Mouse (Mus musculus) stomach, embryonic 16.5 days (tissue): ENCODE measurements around the gene Tjp2. TPM values are rescaled to one million over a fixed set of nuclear protein-coding genes. Genes with fewer than 3 reads are reported as not detected.
"Not testable (repeated sequence)": the region's sequence is repeated elsewhere in the genome, so short reads cannot be mapped to it uniquely, and the experiment has no call there.

Experiments
- ATAC-seq: fragments of 200-750 bp; cut with Nextera tagmentation; 2 replicates; pipeline ENCODE4 v1.8.0; 2017; ENCODE audit warnings: moderate number of reproducible peaks, moderate TSS enrichment; ENCODE audit not compliant: insufficient read depth, low FRiP score
- H3K27ac ChIP-seq: fragments of 300-500 bp; sonication (generic); 2 replicates; pipeline ENCODE4 v1.5.1; 2014; ENCODE audit warnings: low read length
- H3K27me3 ChIP-seq: fragments of 300-500 bp; sonication (generic); 2 replicates; pipeline ENCODE4 v1.6.1; 2014; ENCODE audit warnings: low read length, control low read depth, mixed read lengths; ENCODE audit not compliant: control insufficient read depth, insufficient read depth
- H3K36me3 ChIP-seq: fragments of 300-500 bp; sonication (generic); 2 replicates; pipeline ENCODE4 v1.6.1; 2014; ENCODE audit warnings: low read length; ENCODE audit not compliant: control insufficient read depth, insufficient read depth
- H3K4me1 ChIP-seq: fragments of 300-500 bp; sonication (generic); 2 replicates; pipeline ENCODE4 v1.6.1; 2014; ENCODE audit warnings: low read length, control low read depth, mixed read lengths; ENCODE audit not compliant: control insufficient read depth, insufficient read depth
- H3K4me2 ChIP-seq: fragments of 300-500 bp; sonication (generic); 2 replicates; pipeline ENCODE4 v1.6.1; 2014; ENCODE audit warnings: low read depth, low read length, mixed read lengths
- H3K4me3 ChIP-seq: fragments of 300-500 bp; sonication (generic); replicated peaks from 2 replicates; pipeline ENCODE4 v1.5.1; 2014; ENCODE audit warnings: mild to moderate bottlenecking, low read length
- H3K9ac ChIP-seq: fragments of 300-500 bp; sonication (generic); 2 replicates; pipeline ENCODE4 v1.6.1; 2014; ENCODE audit warnings: low read length
- H3K9me3 ChIP-seq: fragments of 300-500 bp; sonication (generic); replicated peaks from 2 replicates; pipeline ENCODE4 v1.6.1; 2016; ENCODE audit warnings: low read length, control low read depth; ENCODE audit not compliant: control insufficient read depth
- WGBS: fragments of 180-500 bp; shearing (Covaris S2); extraction: QIAGEN DNeasy Blood & Tissue Kit; methylation state at CpG from one replicate; pipeline ENCODE4 v1.1.7; 2014; 5-methylcytosine and 5-hydroxymethylcytosine counted together
- polyA plus RNA-seq: library from polyadenylated mRNA; unstranded; fragments of >200 nt; fragmentation: Nextera tagmentation; extraction: Ambion mirVana; gene quantifications from 2 replicates; pipeline ENCODE4 v1.2.1, GENCODE M21; 2015

Gene Tjp2
- polyA plus RNA-seq, 1 experiment from 2014 or later, result 30.4 TPM

DNA sequence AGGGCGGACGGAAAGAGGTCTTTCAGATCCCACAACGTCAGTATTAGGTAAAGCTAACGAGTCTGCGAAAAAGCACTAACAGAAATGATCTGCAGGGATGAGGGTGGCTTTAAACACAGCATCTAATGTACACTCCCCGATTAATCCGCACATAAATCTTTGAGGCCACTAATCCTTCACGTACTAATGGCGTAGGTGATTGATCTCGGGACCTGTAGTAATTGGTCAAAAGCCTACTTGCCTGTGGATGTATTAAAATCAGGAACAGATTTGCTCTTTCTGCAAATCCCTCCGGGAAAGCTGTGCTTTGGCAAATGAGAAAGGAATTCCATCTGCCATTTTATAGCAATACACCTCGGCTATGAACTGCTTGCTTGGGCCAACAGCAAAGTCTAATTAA, 24.3 kb downstream of the Tjp2 start:
- no peaks in the 10 kb centered on the region for H3K27me3 ChIP-seq
- no peak for ATAC-seq
- no peaks in the 10 kb centered on the region for H3K4me1 ChIP-seq
- H3K36me3 ChIP-seq, result no peaks in the 10 kb centered on the region
- WGBS, result 56% methylated on average over 12 of the region's 12 CpGs
- no peaks in the 10 kb centered on the region for H3K9me3 ChIP-seq
- no peak overlapping the region for H3K4me3 ChIP-seq
- no peak overlapping the region for H3K9ac ChIP-seq
- H3K4me2 ChIP-seq, result no peak overlapping the region
- no peak overlapping the region for H3K27ac ChIP-seq

DNA sequence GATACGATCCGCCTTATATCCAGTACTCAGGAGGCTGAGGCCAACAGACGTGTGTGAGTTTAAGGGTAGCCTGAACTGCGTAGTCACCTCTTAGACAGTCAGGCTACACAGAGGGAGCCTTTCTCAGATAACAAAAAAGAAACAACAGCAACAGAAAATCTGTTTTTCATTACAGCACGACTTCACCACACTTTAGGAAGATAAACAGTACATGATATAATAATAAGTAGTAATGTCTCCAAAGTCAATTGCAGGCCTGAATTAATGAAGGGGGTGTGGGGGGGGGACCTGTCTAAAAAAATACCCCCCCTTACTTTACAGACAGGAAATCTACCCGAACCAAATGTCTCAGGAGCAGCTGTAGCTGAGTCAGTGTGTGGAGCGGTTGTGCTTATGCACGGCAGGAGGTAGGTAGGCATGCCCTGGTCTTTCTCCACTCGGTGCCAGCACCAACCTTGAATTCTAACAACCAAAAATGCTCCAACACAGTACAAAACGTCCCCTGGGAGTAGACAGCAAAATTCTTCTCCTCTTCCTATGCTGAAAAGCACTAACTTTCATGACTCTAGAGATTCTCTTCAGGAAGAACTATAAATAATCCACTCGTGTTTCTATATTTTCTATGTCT, 26.0 kb downstream of the Tjp2 start:
- peaks cover 4% of the 10 kb centered on the region; the same call in 1 of the 2 replicates for H3K9me3 ChIP-seq
- WGBS, result 76% methylated on average over 11 of the region's 11 CpGs
- H3K4me3 ChIP-seq, result no peak overlapping the region
- H3K4me2 ChIP-seq, result no peak overlapping the region
- no peak overlapping the region for H3K27ac ChIP-seq
- H3K27me3 ChIP-seq, result no peaks in the 10 kb centered on the region
- ATAC-seq, result no peak
- no peaks in the 10 kb centered on the region for H3K36me3 ChIP-seq
- no peaks in the 10 kb centered on the region for H3K4me1 ChIP-seq
- no peak overlapping the region for H3K9ac ChIP-seq

DNA sequence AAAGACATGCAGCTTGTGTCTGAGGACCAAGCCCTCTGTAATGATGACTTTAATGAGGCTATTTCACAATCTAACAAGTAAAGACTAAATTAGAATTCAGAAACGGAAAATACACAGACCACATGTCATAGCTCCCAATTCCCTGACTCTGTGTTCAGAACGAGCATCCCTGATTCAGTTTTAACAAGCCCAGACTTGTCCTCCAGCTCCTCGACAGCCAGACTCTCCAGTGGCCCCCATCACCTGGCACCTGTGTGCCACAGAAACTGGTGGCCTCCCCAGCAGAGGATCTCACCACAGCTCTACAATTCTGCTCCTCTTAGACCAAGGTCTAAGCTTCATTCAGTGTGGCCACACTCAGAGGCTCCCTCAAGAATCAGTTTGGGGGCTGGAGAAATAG, 27.5 kb downstream of the Tjp2 start:
- WGBS, result 55% methylated on average over 3 of the region's 3 CpGs
- peaks cover 4% of the 10 kb centered on the region; the same call in 1 of the 2 replicates for H3K9me3 ChIP-seq
- no peak for ATAC-seq

DNA sequence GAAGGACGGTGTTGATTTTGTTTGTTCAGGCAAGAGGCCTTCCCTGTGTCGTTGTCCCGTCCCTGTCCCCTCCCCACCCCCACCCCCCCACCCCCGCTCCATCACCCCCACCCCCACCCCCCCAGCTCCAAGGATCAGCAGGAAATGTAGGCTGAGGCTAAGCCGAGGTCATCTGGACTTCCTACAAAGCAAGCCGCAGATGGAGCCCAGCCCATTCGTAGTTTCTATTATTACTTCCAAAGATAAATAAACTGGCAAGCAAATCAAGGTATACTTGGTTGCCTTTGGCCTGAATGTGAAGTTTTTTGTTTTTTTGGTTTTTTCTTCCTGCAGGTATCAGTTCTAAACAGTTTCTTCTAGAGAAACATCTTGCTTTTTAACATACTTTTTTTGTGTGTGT, 29.6 kb downstream of the Tjp2 start:
- no peak overlapping the region for H3K4me3 ChIP-seq
- H3K9me3 ChIP-seq, result peaks cover 4% of the 10 kb centered on the region; the same call in 1 of the 2 replicates
- 49% methylated on average over 7 of the region's 7 CpGs for WGBS
- no peak overlapping the region for H3K4me2 ChIP-seq
- H3K36me3 ChIP-seq, result no peaks in the 10 kb centered on the region
- no peak overlapping the region for H3K9ac ChIP-seq
- H3K4me1 ChIP-seq, result no peaks in the 10 kb centered on the region
- H3K27me3 ChIP-seq, result no peaks in the 10 kb centered on the region
- H3K27ac ChIP-seq, result no peak overlapping the region
- ATAC-seq, result no peak

More for the DNA sequence above, 27.5 kb downstream of the Tjp2 start:
- H3K4me1 ChIP-seq, result no peaks in the 10 kb centered on the region
- no peak overlapping the region for H3K9ac ChIP-seq
- H3K4me2 ChIP-seq, result no peak overlapping the region
- H3K4me3 ChIP-seq, result no peak overlapping the region
- no peaks in the 10 kb centered on the region for H3K36me3 ChIP-seq
- H3K27ac ChIP-seq, result no peak overlapping the region
- no peaks in the 10 kb centered on the region for H3K27me3 ChIP-seq

DNA sequence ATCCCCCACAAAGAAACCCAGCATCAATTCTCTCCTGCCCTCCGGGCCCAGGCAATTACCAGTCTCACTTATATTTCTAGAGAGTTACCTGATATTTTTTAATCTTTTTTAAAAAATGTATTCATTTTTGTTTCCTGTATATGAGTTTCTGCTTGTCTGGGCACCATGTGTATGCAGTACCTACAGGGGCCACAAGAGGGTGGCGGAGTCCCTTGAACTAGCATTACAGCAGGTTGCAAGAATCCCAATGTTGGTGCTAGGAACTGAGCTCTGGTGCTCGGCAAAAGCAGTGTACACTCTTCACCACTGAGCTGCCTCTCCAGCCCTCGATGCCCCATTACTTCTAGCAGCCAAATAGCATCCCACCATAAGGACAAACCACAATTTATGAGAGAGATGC, 30.6 kb downstream of the Tjp2 start:
- Histone ChIP-seq H3K27me3 (no peaks in the 10 kb centered on the region), H3K9ac (no peak overlapping the region), H3K4me2 (no peak overlapping the region), H3K9me3 (peaks cover 4% of the 10 kb centered on the region; the same call in 1 of the 2 replicates), H3K27ac (no peak overlapping the region), H3K4me3 (no peak overlapping the region), H3K4me1 (no peaks in the 10 kb centered on the region), H3K36me3 (no peaks in the 10 kb centered on the region)
- no peak for ATAC-seq
- WGBS, result 93% methylated on average over 4 of the region's 4 CpGs

DNA sequence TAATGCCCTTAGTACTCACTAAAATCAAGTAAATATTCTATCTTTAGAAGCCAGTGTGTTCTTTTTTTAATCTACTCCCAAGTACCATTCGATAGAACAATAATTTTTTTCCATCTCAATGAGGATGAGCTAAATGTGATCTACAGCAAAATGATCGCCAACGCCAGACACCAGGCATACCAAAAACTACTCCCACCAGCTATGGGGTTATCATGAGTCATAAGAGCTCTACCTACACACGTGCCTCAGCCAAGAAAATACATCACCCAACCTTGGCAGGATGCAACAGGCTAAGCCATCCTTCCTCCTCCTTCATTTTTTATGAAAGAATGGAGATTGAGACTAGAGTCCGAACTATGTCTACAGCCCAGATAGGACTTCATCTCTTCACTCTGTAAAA, 31.9 kb downstream of the Tjp2 start:
- 83% methylated on average over 5 of the region's 5 CpGs for WGBS

DNA sequence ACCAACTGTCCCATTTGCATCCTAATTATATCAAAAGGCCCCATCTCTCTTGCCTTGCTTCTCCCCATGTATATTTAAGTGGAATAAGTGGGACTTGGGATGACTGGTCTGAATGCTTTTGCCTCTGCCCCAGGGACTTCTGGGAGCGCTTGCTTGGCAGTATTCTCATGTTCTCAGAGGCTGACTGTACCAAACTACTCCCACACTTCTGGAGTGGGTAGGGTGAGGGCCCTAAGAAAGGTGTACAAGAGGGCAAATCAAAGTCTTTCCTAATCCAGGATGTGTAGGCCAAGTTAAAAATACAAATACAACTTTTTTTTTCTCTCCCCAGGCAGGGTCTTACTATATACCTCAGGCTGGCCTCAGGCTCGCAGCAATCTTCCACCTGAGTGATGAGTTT, 37.0 kb downstream of the Tjp2 start:
- no peak overlapping the region for H3K9ac ChIP-seq
- ATAC-seq, result no peak
- H3K36me3 ChIP-seq, result 0 out of 2 replicates have a peak, but pooled peaks cover 3% of the 10 kb centered on the region
- no peak overlapping the region for H3K4me2 ChIP-seq
- H3K4me3 ChIP-seq, result no peak overlapping the region
- no peak overlapping the region for H3K27ac ChIP-seq
- no peaks in the 10 kb centered on the region for H3K4me1 ChIP-seq
- no peaks in the 10 kb centered on the region for H3K9me3 ChIP-seq
- H3K27me3 ChIP-seq, result no peaks in the 10 kb centered on the region
- 92% methylated on average over 2 of the region's 2 CpGs for whole genome bisulfite sequencing

More for the DNA sequence above, 31.9 kb downstream of the Tjp2 start:
- H3K4me2 ChIP-seq, result no peak overlapping the region
- H3K36me3 ChIP-seq, result no peaks in the 10 kb centered on the region
- H3K27ac ChIP-seq, result no peak overlapping the region
- H3K9ac ChIP-seq, result no peak overlapping the region
- no peak overlapping the region for H3K4me3 ChIP-seq
- H3K4me1 ChIP-seq, result no peaks in the 10 kb centered on the region
- no peak for ATAC-seq
- H3K9me3 ChIP-seq, result peaks cover 4% of the 10 kb centered on the region; the same call in 1 of the 2 replicates
- H3K27me3 ChIP-seq, result no peaks in the 10 kb centered on the region

DNA sequence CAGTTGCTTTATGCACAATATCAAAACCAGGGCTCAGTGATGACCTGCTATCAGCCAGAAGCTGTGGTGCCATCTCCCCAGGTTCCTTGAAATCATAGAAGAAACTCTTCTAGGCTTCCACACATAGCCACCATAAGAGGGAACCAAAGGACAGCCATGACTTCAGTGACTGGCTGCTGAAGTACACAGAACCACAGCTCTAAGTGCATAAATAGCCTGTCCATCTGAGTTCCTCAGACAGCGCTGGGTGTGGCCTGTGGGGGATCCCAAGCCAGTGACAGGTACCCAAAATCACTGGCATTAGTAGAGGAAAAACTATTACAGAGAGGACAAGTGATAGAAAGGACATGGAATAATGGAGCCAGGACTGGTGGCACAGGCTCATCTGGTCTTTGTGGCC, 37.5 kb downstream of the Tjp2 start:
- H3K4me3 ChIP-seq, H3K9me3 ChIP-seq, H3K4me2 ChIP-seq, H3K27ac ChIP-seq, H3K36me3 ChIP-seq, H3K9ac ChIP-seq, H3K4me1 ChIP-seq, H3K27me3 ChIP-seq, ATAC-seq: not testable (repeated sequence)
- 76% methylated on average over 1 of the region's 1 CpGs for WGBS

DNA sequence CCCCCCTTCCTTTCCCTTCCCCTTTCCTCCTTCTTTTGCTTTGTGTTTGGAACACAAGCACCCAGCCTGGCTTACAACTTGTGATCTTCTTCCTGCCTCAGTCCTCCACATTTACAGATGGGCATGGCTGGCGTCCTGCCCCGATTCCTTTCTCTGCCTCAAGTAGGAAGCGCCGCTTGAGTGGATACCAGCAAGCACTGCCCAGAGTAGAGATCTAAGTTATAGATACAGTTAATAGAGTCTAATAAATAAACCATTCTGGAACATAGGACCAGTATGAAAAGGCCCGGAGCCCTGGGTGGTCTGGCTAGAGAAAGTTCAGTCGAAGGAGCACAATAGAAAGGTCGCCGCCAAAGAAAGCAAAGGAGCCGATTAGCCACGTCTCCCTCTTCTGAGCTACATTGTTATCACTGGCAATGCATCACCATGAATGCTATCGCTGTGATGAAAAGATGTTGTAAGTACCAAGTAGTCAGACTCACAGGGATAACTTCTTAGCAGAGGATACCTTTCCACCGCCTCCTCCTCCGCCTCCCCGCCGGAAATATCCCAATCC, 41.1 kb downstream of the Tjp2 start:
- Histone ChIP-seq H3K4me1 (0 out of 2 replicates have a peak, but pooled peaks cover 5% of the 10 kb centered on the region), H3K36me3 (0 out of 2 replicates have a peak, but pooled peaks cover 3% of the 10 kb centered on the region), H3K27me3 (no peaks in the 10 kb centered on the region), H3K4me3 (no peak overlapping the region), H3K27ac (no peak overlapping the region), H3K9me3 (no peaks in the 10 kb centered on the region), H3K4me2 (no peak overlapping the region), H3K9ac (no peak overlapping the region)
- 84% methylated on average over 15 of the region's 15 CpGs for WGBS
- ATAC-seq, result no peak
